Comparison of ENCODE assay signal across 24 mouse cellular contexts in the genomic region with DNA sequence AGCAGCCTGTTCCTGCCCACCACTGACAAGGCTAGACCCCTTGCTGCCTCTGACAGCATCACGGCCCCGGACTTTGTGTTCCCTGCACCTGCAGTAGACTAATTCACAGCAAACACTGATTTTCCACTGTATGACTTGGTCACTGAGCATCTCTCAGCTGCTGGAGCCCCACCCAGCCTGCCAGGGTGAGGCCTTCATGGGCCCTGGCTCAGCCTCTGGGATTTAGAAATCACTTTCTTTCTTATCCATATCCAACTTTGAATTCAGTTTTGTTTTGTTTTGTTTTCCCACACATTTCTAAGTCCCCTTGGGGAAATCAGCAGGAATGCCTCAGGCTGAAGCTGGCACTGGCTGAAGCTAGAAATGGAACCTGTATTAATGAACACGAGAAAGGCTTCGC. TPM values are rescaled to one million over a fixed set of nuclear protein-coding genes. Genes with fewer than 3 reads are reported as not detected.
DNase-seq lines count a peak whose midpoint lies in the region; ATAC-seq and TF ChIP-seq lines count a peak whose summit lies in the region.
"Had no signal": no experiment of that assay in that cellular context is flagged by ENCODE, and none has a peak within 500 bp of the region (broad histone marks: within the 10 kb centered on the region; RNA-seq: fewer than 3 reads in every experiment).

No protein-coding gene starts in this region.

- DNase-seq in limb, embryonic 10.5 days (ENCODE audit: low spot score) = no peak
- peak; percentile 73 for DNase-seq in NIH3T3 (ENCODE audit: low read depth)
- no peak for DNase-seq in lung, adult 2 months
- no peak for DNase-seq in urinary bladder, adult 18-20 months (ENCODE audit: low spot score in 2 of 2)
- DNase-seq: adrenal gland, postnatal 36 days; cerebellum, adult 18-20 months; heart, adult 2 months; heart, postnatal 4 days; kidney, adult 11 months; kidney, postnatal 36 days; liver, postnatal 0 days; lung, postnatal 4 days; midbrain, embryonic 14.5 days; right cerebral cortex, adult 18-20 months; thymus, postnatal 4 days had no signal

- H3K9me3 ChIP-seq in limb, embryonic 12.5 days = no peaks in the 10 kb centered on the region
- no peaks in the 10 kb centered on the region for H3K9me3 ChIP-seq in limb, embryonic 10.5 days (replicated peaks)
- no peaks in the 10 kb centered on the region for H3K9me3 ChIP-seq in embryonic facial prominence, embryonic 15.5 days (replicated peaks)
- H3K9me3 ChIP-seq: forebrain, embryonic 10.5 days; forebrain, embryonic 15.5 days; heart, embryonic 12.5 days; hindbrain, embryonic 13.5 days; liver, embryonic 12.5 days had no signal

- TF ChIP-seq POLR2A in lung, adult 2 months (IDR thresholded peaks at IDR 0.05; ENCODE audit: borderline replicate concordance, extremely low read depth, low read depth, low read length) = no peak

- H3K4me3 ChIP-seq in limb, embryonic 12.5 days (replicated peaks) = no peak overlapping the region
- H3K4me3 ChIP-seq in limb, embryonic 10.5 days = no peak overlapping the region
- H3K4me3 ChIP-seq in embryonic facial prominence, embryonic 15.5 days (replicated peaks) = no peak overlapping the region
- H3K4me3 ChIP-seq in lung, adult 2 months (replicated peaks; ENCODE audit: extremely low read depth, low read depth, low read length) = no peak overlapping the region
- H3K4me3 ChIP-seq: forebrain, embryonic 10.5 days; forebrain, embryonic 15.5 days; heart, adult 2 months; heart, embryonic 12.5 days; hindbrain, embryonic 13.5 days; layer of hippocampus, adult 2 months; liver, embryonic 12.5 days had no signal

- 0 out of 2 replicates have a peak, but pooled peaks cover 5% of the 10 kb centered on the region for H3K27me3 ChIP-seq in limb, embryonic 12.5 days
- H3K27me3 ChIP-seq in limb, embryonic 10.5 days (ENCODE audit: low read depth, poor library complexity, severe bottlenecking) = no peaks in the 10 kb centered on the region
- H3K27me3 ChIP-seq in embryonic facial prominence, embryonic 15.5 days = no peaks in the 10 kb centered on the region
- H3K27me3 ChIP-seq: forebrain, embryonic 15.5 days; hindbrain, embryonic 13.5 days had no signal

- TF ChIP-seq CTCF in lung, adult 2 months (IDR thresholded peaks at IDR 0.05; ENCODE audit: insufficient read depth, low read length) = no peak

- no peak overlapping the region for H3K4me2 ChIP-seq in limb, embryonic 12.5 days
- H3K4me2 ChIP-seq in embryonic facial prominence, embryonic 15.5 days (replicated peaks) = no peak overlapping the region
- H3K4me2 ChIP-seq: forebrain, embryonic 15.5 days; heart, embryonic 12.5 days; hindbrain, embryonic 13.5 days; liver, embryonic 12.5 days had no signal

- 74% methylated on average over 4 of the region's 4 CpGs for WGBS in limb, embryonic 12.5 days
- WGBS in limb, embryonic 10.5 days = 88% methylated on average over 4 of the region's 4 CpGs
- 41% methylated on average over 4 of the region's 4 CpGs for WGBS in embryonic facial prominence, embryonic 15.5 days
- WGBS in lung, adult 2 months = 86% methylated on average over 4 of the region's 4 CpGs

- H3K4me1 ChIP-seq in limb, embryonic 12.5 days (replicated peaks) = peaks cover 23% of the 10 kb centered on the region
- H3K4me1 ChIP-seq in limb, embryonic 10.5 days = 0 out of 2 replicates have a peak, but pooled peaks cover 3% of the 10 kb centered on the region
- H3K4me1 ChIP-seq in embryonic facial prominence, embryonic 15.5 days = peaks cover 29% of the 10 kb centered on the region
- no peaks in the 10 kb centered on the region for H3K4me1 ChIP-seq in lung, adult 2 months (ENCODE audit: control insufficient read depth, insufficient read depth, low read length)
- H3K4me1 ChIP-seq: forebrain, embryonic 15.5 days had no signal

- ATAC-seq in limb, embryonic 12.5 days (ENCODE audit: insufficient number of reproducible peaks, insufficient read depth, low FRiP score, low TSS enrichment, low read depth) = no peak
- ATAC-seq in embryonic facial prominence, embryonic 15.5 days (ENCODE audit: insufficient number of reproducible peaks, low FRiP score, low TSS enrichment, low read depth) = no peak
- ATAC-seq: forebrain, embryonic 15.5 days; liver, embryonic 12.5 days; lung, postnatal 0 days had no signal

- peak overlapping the region; percentile 62; the same call in 1 of the 2 replicates for H3K27ac ChIP-seq in limb, embryonic 12.5 days
- no peak overlapping the region for H3K27ac ChIP-seq in limb, embryonic 10.5 days
- H3K27ac ChIP-seq in embryonic facial prominence, embryonic 15.5 days (replicated peaks) = peak overlapping the region; percentile 71
- H3K27ac ChIP-seq: forebrain, embryonic 10.5 days; forebrain, embryonic 15.5 days; heart, adult 2 months; hindbrain, embryonic 13.5 days; layer of hippocampus, adult 2 months; liver, embryonic 12.5 days had no signal

- no peaks in the 10 kb centered on the region for H3K36me3 ChIP-seq in limb, embryonic 12.5 days
- H3K36me3 ChIP-seq in limb, embryonic 10.5 days = no peaks in the 10 kb centered on the region
- no peaks in the 10 kb centered on the region for H3K36me3 ChIP-seq in embryonic facial prominence, embryonic 15.5 days
- H3K36me3 ChIP-seq: forebrain, embryonic 10.5 days; forebrain, embryonic 15.5 days; heart, embryonic 12.5 days; hindbrain, embryonic 13.5 days; liver, embryonic 12.5 days had no signal

- H3K9ac ChIP-seq in limb, embryonic 12.5 days (replicated peaks) = no peak overlapping the region
- H3K9ac ChIP-seq in embryonic facial prominence, embryonic 15.5 days = no peak overlapping the region
- H3K9ac ChIP-seq: forebrain, embryonic 15.5 days; heart, embryonic 12.5 days; hindbrain, embryonic 13.5 days; liver, embryonic 12.5 days; liver, postnatal 0 days had no signal

RNA-seq across cellular contexts. Expression of a gene that starts 20.4 kb away (rescaled TPM):
- polyA plus RNA-seq in limb, embryonic 12.5 days (2016; fragmentation: Nextera tagmentation; extraction: Ambion mirVana) = 0.92 and 1.1 TPM in 2 replicates
- 0.50 and 1.0 TPM in 2 replicates for polyA plus RNA-seq in limb, embryonic 10.5 days (2016; fragmentation: Nextera tagmentation; extraction: Ambion mirVana)
- polyA plus RNA-seq in embryonic facial prominence, embryonic 15.5 days (2015; fragmentation: Nextera tagmentation; extraction: Ambion mirVana) = 3.5 and 3.9 TPM in 2 replicates
- 3.0 and 3.3 TPM in 2 replicates for polyA plus RNA-seq in lung, adult 2 months (2012; rRNA removed)
